16 mouse cellular contexts compared by ENCODE assay signal in the genomic region with DNA sequence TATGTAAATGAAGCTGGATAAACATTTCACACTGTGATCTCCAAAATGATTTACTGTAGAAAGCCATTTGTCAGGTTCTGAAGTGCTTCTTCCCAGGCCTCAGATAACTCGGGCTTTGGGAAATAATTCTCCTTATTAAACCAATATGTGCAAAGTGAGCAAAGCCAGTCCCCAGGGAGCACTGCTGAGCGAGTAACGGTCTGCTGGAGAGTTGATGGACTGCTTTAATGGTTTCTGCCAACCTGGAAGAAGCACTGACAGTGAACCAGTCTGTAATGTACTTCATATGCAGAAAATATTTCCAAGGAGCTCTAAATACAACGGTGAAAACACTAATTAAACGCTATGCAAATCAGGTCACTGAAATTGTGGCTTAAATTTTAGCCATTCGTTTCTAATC.
DNase-seq lines count a peak whose midpoint lies in the region.
"Had no signal": no experiment of that assay in that cellular context is flagged by ENCODE, and none has a peak within 500 bp of the region (broad histone marks: within the 10 kb centered on the region; RNA-seq: fewer than 3 reads in every experiment).

No protein-coding gene starts in this region.

- H3K36me3 ChIP-seq in embryonic facial prominence, embryonic 10.5 days (replicated peaks) = no peaks in the 10 kb centered on the region
- H3K36me3 ChIP-seq: embryonic facial prominence, embryonic 15.5 days; forebrain, embryonic 10.5 days; heart, embryonic 13.5 days; intestine, embryonic 15.5 days had no signal

- 52% methylated on average over 6 of the region's 6 CpGs for WGBS in embryonic facial prominence, embryonic 10.5 days

- intact Hi-C loops in left cerebral cortex, postnatal 4 days (cut with DNase I) = no loop called here
- intact Hi-C loops in left cerebral cortex, postnatal 14 days (cut with DNase I) = no loop called here

- no peaks in the 10 kb centered on the region for H3K27me3 ChIP-seq in embryonic facial prominence, embryonic 10.5 days (replicated peaks; ENCODE audit: low read depth, poor library complexity, severe bottlenecking)
- H3K27me3 ChIP-seq: embryonic facial prominence, embryonic 15.5 days; heart, embryonic 13.5 days; intestine, embryonic 15.5 days had no signal

- H3K27ac ChIP-seq in embryonic facial prominence, embryonic 10.5 days (replicated peaks) = no peak overlapping the region
- H3K27ac ChIP-seq: embryonic facial prominence, embryonic 15.5 days; forebrain, embryonic 10.5 days; heart, embryonic 13.5 days; intestine, embryonic 15.5 days; liver, embryonic 14.5 days had no signal

- H3K9me3 ChIP-seq in embryonic facial prominence, embryonic 10.5 days = no peaks in the 10 kb centered on the region
- H3K9me3 ChIP-seq: embryonic facial prominence, embryonic 15.5 days; forebrain, embryonic 10.5 days; heart, embryonic 13.5 days; intestine, embryonic 15.5 days had no signal

- H3K4me1 ChIP-seq in embryonic facial prominence, embryonic 10.5 days = peaks cover 12% of the 10 kb centered on the region
- H3K4me1 ChIP-seq: embryonic facial prominence, embryonic 15.5 days; forebrain, embryonic 10.5 days; heart, embryonic 13.5 days; intestine, embryonic 15.5 days had no signal

- H3K4me3 ChIP-seq in embryonic facial prominence, embryonic 10.5 days = no peak overlapping the region
- H3K4me3 ChIP-seq: embryonic facial prominence, embryonic 15.5 days; forebrain, embryonic 10.5 days; heart, embryonic 13.5 days; intestine, embryonic 15.5 days had no signal

- DNase-seq in left cerebral cortex, postnatal 4 days = peak; percentile 2
- DNase-seq in left cerebral cortex, postnatal 14 days (ENCODE audit: low spot score in 2 of 2) = no peak
- peak; percentile 72 for DNase-seq in adipocyte (ENCODE audit: low spot score)
- peak; percentile 34 for DNase-seq in embryonic facial prominence, embryonic 10.5 days (ENCODE audit: low spot score)
- peak; percentile 84 for DNase-seq in mesoderm, embryonic 11.5 days (ENCODE audit: low read depth, low spot score)
- DNase-seq in thymus, postnatal 0 days (ENCODE audit: low spot score) = no peak
- no peak for DNase-seq in ovary, postnatal 14 days (ENCODE audit: low spot score)
- DNase-seq in thymus, postnatal 36 days = no peak
- DNase-seq: heart, postnatal 36 days; kidney, postnatal 4 days; right cerebral cortex, postnatal 14 days had no signal

Comparison
In these comparisons a context has a peak if more than half of its experiments do, and no peak if none do; other contexts are left out.
1. DNase-seq: peak in left cerebral cortex, postnatal 4 days (single experiment), adipocyte (single experiment), embryonic facial prominence, embryonic 10.5 days (single experiment) and mesoderm, embryonic 11.5 days (single experiment); none in left cerebral cortex, postnatal 14 days (0 of 2), thymus, postnatal 0 days (single experiment), ovary, postnatal 14 days (single experiment) and thymus, postnatal 36 days (0 of 2).